Mouse (Mus musculus): ENCODE measurements at regions not wholly inside any gene's neighbourhood (a gene's known extent, or its start where the extent isn't known, plus 50 kb on each side); places are given as distances from the start of the nearest gene placed in this dataset.

DNA sequence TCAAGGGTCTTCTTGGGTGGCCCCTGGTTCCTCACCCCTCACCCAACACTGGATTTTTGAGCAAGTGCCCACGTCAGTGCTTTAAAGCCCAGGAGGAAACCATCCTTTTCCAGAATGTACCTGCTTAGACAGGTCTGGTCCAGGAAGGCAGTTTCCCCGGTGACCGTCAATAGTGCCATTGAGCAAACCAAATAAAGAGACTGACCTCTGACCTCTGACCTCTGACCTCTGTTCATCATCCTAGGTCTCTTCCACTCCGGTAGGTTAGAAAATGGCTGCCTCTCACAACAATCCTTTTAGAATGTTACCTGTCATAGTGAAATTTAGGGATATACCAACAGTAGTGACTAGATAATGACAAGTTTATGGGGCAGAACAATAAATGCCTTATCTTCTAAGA, 164.5 kb downstream of the Calcrl start:
- H3K36me3 ChIP-seq (ENCODE audit: control insufficient read depth in 1 of 2, insufficient read depth in 2 of 2, low read length in 2 of 2): no peaks in the 10 kb centered on the region
- H3K27me3 ChIP-seq (ENCODE audit: control insufficient read depth in 1 of 2, insufficient read depth in 2 of 2, low read length in 2 of 2): no peaks in the 10 kb centered on the region; a peak in 2 of 4 replicates
- TF ChIP-seq BHLHE40 (IDR thresholded peaks at IDR 0.05; ENCODE audit: borderline replicate concordance, low read depth, low read length) (no peak), NRF1 (IDR thresholded peaks at IDR 0.05; ENCODE audit: insufficient read depth, low read depth, low read length, poor library complexity, severe bottlenecking) (no peak), RCOR1 (IDR thresholded peaks at IDR 0.05; ENCODE audit: low read depth, low read length) (no peak), ZKSCAN1 (IDR thresholded peaks at IDR 0.05; ENCODE audit: low read depth, low read length) (no peak), MAZ (IDR thresholded peaks at IDR 0.05; ENCODE audit: low read depth, low read length) (no peak), SIN3A (IDR thresholded peaks at IDR 0.05; ENCODE audit: low read length) (no peak), SMC3 (IDR thresholded peaks at IDR 0.05; ENCODE audit: low read depth, low read length) (no peak), USF2 (IDR thresholded peaks at IDR 0.05; ENCODE audit: borderline replicate concordance in 1 of 2, insufficient read depth in 1 of 2, low read depth in 1 of 2, low read length in 2 of 2) (no peak), ELF1 (IDR thresholded peaks at IDR 0.05; ENCODE audit: low read depth, low read length) (no peak)
- H3K4me3 ChIP-seq (ENCODE audit: control insufficient read depth in 1 of 2, insufficient read depth in 1 of 2, low read depth in 2 of 2, low read length in 2 of 2): no peak overlapping the region
- no peak overlapping the region for H3K27ac ChIP-seq (ENCODE audit: control insufficient read depth, low read depth, low read length)
- no peaks in the 10 kb centered on the region for H3K9me3 ChIP-seq (replicated peaks; ENCODE audit: insufficient read depth, low read length)
- H3K9ac ChIP-seq (ENCODE audit: control insufficient read depth, low read depth, low read length, poor library complexity, severe bottlenecking): no peak overlapping the region
- H3K4me1 ChIP-seq (ENCODE audit: control insufficient read depth in 1 of 2, insufficient read depth in 2 of 2, low read length in 2 of 2): no peaks in the 10 kb centered on the region
- no peak for DNase-seq (ENCODE audit: low read depth, low spot score)
- H3K79me2 ChIP-seq (ENCODE audit: control insufficient read depth, insufficient read depth, low read length, poor library complexity): no peaks in the 10 kb centered on the region

GRCm38 (mm10) chr2:84261481-84261880, 163.7 kb downstream of the Calcrl start:
- H3K4me3 ChIP-seq (ENCODE audit: control insufficient read depth in 1 of 2, insufficient read depth in 1 of 2, low read depth in 2 of 2, low read length in 2 of 2): no peak overlapping the region
- H3K9me3 ChIP-seq (replicated peaks; ENCODE audit: insufficient read depth, low read length): no peaks in the 10 kb centered on the region
- no peak overlapping the region for H3K9ac ChIP-seq (ENCODE audit: control insufficient read depth, low read depth, low read length, poor library complexity, severe bottlenecking)
- TF ChIP-seq JUND (IDR thresholded peaks at IDR 0.05; ENCODE audit: low read depth, low read length): no peak
- TF ChIP-seq UBTF (IDR thresholded peaks at IDR 0.05; ENCODE audit: borderline replicate concordance, insufficient read depth, low read depth, low read length): no peak
- TF ChIP-seq ZC3H11A (IDR thresholded peaks at IDR 0.05; ENCODE audit: low read depth, low read length): no peak
- no peak for TF ChIP-seq CHD2 (IDR thresholded peaks at IDR 0.05; ENCODE audit: low read length)
- no peak for TF ChIP-seq MYB (IDR thresholded peaks at IDR 0.05; ENCODE audit: low read depth, low read length)
- no peak for TF ChIP-seq GATA1 (IDR thresholded peaks at IDR 0.05; ENCODE audit: low read depth, low read length)
- no peak for TF ChIP-seq GABPA (IDR thresholded peaks at IDR 0.05; ENCODE audit: low read depth, low read length)
- TF ChIP-seq MAFK (IDR thresholded peaks at IDR 0.05; ENCODE audit: borderline replicate concordance, low read depth, low read length): no peak
- no peak for TF ChIP-seq TAL1 (IDR thresholded peaks at IDR 0.05; ENCODE audit: low read length)
- TF ChIP-seq MEF2A (IDR thresholded peaks at IDR 0.05; ENCODE audit: extremely low read depth, insufficient replicate concordance, low read depth, low read length, poor library complexity, severe bottlenecking): no peak
- TF ChIP-seq USF2 (IDR thresholded peaks at IDR 0.05; ENCODE audit: borderline replicate concordance in 1 of 2, insufficient read depth in 1 of 2, low read depth in 1 of 2, low read length in 2 of 2): no peak
- no peak for TF ChIP-seq RCOR1 (IDR thresholded peaks at IDR 0.05; ENCODE audit: low read depth, low read length)
- no peak for TF ChIP-seq EP300 (IDR thresholded peaks at IDR 0.05; ENCODE audit: low read depth in 1 of 2, low read length in 2 of 2)
- no peak for DNase-seq (ENCODE audit: low read depth, low spot score)
- H3K27me3 ChIP-seq (ENCODE audit: control insufficient read depth in 1 of 2, insufficient read depth in 2 of 2, low read length in 2 of 2): no peaks in the 10 kb centered on the region; a peak in 2 of 4 replicates
- H3K4me1 ChIP-seq (ENCODE audit: control insufficient read depth in 1 of 2, insufficient read depth in 2 of 2, low read length in 2 of 2): no peaks in the 10 kb centered on the region
- H3K27ac ChIP-seq (ENCODE audit: control insufficient read depth, low read depth, low read length): no peak overlapping the region
- no peaks in the 10 kb centered on the region for H3K36me3 ChIP-seq (ENCODE audit: control insufficient read depth in 1 of 2, insufficient read depth in 2 of 2, low read length in 2 of 2)
- H3K79me2 ChIP-seq (ENCODE audit: control insufficient read depth, insufficient read depth, low read length, poor library complexity): no peaks in the 10 kb centered on the region

All from MEL (cell line).